Mouse (Mus musculus) kidney, postnatal 0 days (tissue): Measurements from ENCODE around the gene Tgfa. TPM values are rescaled to one million over a fixed set of nuclear protein-coding genes. Genes with fewer than 3 reads are reported as not detected.

Source experiments
- ATAC-seq: fragments of 200-750 bp; cut with Nextera tagmentation; replicated peaks from 2 replicates; pipeline ENCODE4 v1.8.0; 2017; ENCODE audit warnings: low read depth, moderate number of reproducible peaks, moderate TSS enrichment, moderate library complexity; ENCODE audit not compliant: low FRiP score
- DNase-seq: peaks from one replicate; pipeline ENCODE4 v3.0.0-alpha.2; 2016; ENCODE audit warnings: low spot score
- H3K27ac ChIP-seq: fragments of 300-500 bp; sonication (generic); 2 replicates; pipeline ENCODE4 v1.5.1; 2014; ENCODE audit warnings: mild to moderate bottlenecking
- H3K27me3 ChIP-seq: fragments of 300-500 bp; sonication (generic); 2 replicates; pipeline ENCODE4 v1.6.1; 2014; ENCODE audit warnings: low read length, mixed read lengths; ENCODE audit not compliant: insufficient read depth
- H3K36me3 ChIP-seq: fragments of 300-500 bp; sonication (generic); 2 replicates; pipeline ENCODE4 v1.6.1; 2014; ENCODE audit warnings: low read length, mixed read lengths; ENCODE audit not compliant: insufficient read depth
- H3K4me1 ChIP-seq: fragments of 300-500 bp; sonication (generic); replicated peaks from 2 replicates; pipeline ENCODE4 v1.6.1; 2014; ENCODE audit warnings: antibody characterized with exemption, low read length, mixed read lengths; ENCODE audit not compliant: insufficient read depth
- H3K4me2 ChIP-seq: fragments of 300-500 bp; sonication (generic); 2 replicates; pipeline ENCODE4 v1.6.1; 2014; ENCODE audit warnings: mild to moderate bottlenecking, low read length, moderate library complexity, mixed read lengths
- H3K4me3 ChIP-seq: fragments of 300-500 bp; sonication (generic); replicated peaks from 2 replicates; pipeline ENCODE4 v1.5.1; 2014; ENCODE audit warnings: low read depth, low read length
- H3K9ac ChIP-seq: fragments of 300-500 bp; sonication (generic); 2 replicates; pipeline ENCODE4 v1.6.1; 2014; ENCODE audit warnings: low read depth, low read length
- H3K9me3 ChIP-seq: fragments of 300-500 bp; sonication (generic); replicated peaks from 2 replicates; pipeline ENCODE4 v1.6.1; 2016; ENCODE audit warnings: low read length, inconsistent platforms, mixed read lengths
- CTCF ChIP-seq: IDR thresholded peaks from 2 replicates; pipeline ENCODE4 v1.5.1; 2016; ENCODE audit warnings: antibody characterized with exemption, low read depth, mild to moderate bottlenecking, moderate library complexity
- WGBS: fragments of 180-500 bp; shearing (Covaris S2); extraction: QIAGEN DNeasy Blood & Tissue Kit; methylation state at CpG from one replicate; pipeline ENCODE4 v1.1.7; 2014; 5-methylcytosine and 5-hydroxymethylcytosine counted together
- polyA plus RNA-seq: library from polyadenylated mRNA; unstranded; fragments of >200 nt; fragmentation: Nextera tagmentation; extraction: Ambion mirVana; gene quantifications from 2 replicates; pipeline ENCODE4 v1.2.1, GENCODE M21; 2015

The Tgfa gene
- polyA plus RNA-seq, 1 experiment from 2014 or later, result 6.1 TPM

DNA sequence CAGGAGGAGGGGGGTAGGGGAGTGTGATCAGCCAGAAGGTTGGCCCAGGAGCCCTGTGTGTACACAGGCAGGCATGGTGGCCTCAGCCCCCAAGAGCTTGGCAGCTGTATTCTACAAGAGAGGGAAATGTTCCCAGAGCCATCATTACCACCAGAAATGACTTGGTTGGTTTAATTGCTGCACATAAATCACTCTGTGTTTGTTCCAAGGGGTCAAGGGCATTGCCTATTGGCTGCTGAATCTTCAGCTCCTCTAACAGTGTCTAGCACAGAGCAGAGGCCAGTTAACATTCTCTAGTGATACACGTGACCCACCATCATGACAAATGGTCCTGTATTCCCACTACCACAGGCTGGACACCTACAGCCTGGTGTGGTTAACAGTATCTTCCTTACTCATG lies 119.0 kb downstream of the Tgfa start:
- 48% methylated on average over 1 of the region's 1 CpGs for WGBS
- no peak for ATAC-seq
- DNase-seq, result peak; percentile 34
- no peaks in the 10 kb centered on the region for H3K27me3 ChIP-seq
- no peaks in the 10 kb centered on the region for H3K36me3 ChIP-seq
- no peak overlapping the region for H3K9ac ChIP-seq
- no peaks in the 10 kb centered on the region for H3K4me1 ChIP-seq
- H3K9me3 ChIP-seq, result no peaks in the 10 kb centered on the region
- H3K4me2 ChIP-seq, result no peak overlapping the region
- H3K27ac ChIP-seq, result no peak overlapping the region
- no peak for TF ChIP-seq CTCF
- H3K4me3 ChIP-seq, result no peak overlapping the region

GRCm38 (mm10) chr6:86317066-86317465 lies 122.0 kb downstream of the Tgfa start:
- no peaks in the 10 kb centered on the region for H3K9me3 ChIP-seq
- H3K36me3 ChIP-seq, result no peaks in the 10 kb centered on the region
- no peak overlapping the region for H3K9ac ChIP-seq
- H3K27ac ChIP-seq, result no peak overlapping the region
- H3K4me1 ChIP-seq, result no peaks in the 10 kb centered on the region
- no peak overlapping the region for H3K4me3 ChIP-seq
- no peaks in the 10 kb centered on the region for H3K27me3 ChIP-seq
- ATAC-seq (no peak), DNase-seq (no peak)
- H3K4me2 ChIP-seq, result no peak overlapping the region
- 46% methylated on average over 1 of the region's 1 CpGs for WGBS
- TF ChIP-seq CTCF, result no peak

DNA sequence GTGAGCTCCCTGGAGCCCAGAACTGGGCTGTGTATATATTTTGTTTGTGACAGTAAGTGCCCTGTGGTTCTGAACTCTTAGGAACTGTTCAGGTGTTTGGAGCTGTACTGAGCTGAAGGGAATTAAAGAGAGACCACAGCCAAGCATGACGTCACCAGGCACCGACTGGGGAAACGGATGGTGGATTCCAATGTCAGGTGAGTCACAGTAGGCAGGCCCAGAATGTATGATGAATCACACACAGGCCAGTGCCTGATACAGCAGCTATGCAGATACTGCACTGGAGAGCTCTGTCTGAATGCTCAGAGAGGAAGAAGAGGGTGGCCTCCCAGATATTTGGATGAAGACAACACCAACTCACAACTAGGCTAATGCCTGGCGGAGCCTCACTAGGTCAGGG lies 123.8 kb downstream of the Tgfa start:
- DNase-seq (peak; percentile 11), ATAC-seq (no peak)
- H3K9ac ChIP-seq, result no peak overlapping the region
- no peak overlapping the region for H3K27ac ChIP-seq
- no peaks in the 10 kb centered on the region for H3K9me3 ChIP-seq
- no peaks in the 10 kb centered on the region for H3K27me3 ChIP-seq
- TF ChIP-seq CTCF, result no peak
- H3K36me3 ChIP-seq, result no peaks in the 10 kb centered on the region
- no peak overlapping the region for H3K4me2 ChIP-seq
- H3K4me1 ChIP-seq, result no peaks in the 10 kb centered on the region
- H3K4me3 ChIP-seq, result no peak overlapping the region
- WGBS, result 55% methylated on average over 4 of the region's 4 CpGs

DNA sequence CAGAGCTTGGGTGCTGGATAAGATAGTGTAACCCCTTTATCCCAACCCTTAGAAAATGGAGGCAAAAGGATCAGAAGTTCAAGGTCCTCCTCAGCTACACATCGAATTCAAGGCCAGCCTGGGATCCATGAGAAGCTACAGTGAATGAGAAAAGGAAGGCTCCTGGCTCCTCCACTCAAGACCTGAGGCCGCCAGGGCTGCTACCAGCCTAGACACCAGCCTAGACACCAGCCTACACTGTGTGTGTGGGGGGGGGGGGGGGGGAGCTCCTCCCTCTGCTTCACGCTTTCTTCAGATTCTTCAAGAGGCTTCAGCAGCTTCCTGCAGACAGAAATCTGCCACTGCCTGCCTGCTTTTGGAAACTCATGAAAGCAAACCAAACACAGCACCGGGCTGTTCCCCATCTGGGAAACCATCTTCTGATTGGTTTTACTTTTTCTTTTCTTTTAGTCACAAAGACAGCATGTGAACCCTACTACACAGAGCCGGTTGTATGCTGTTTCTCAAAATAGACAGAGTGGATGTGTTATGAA lies 127.1 kb downstream of the Tgfa start:
- 84% methylated on average over 5 of the region's 5 CpGs for WGBS
- Histone ChIP-seq H3K27ac (no peak overlapping the region), H3K36me3 (no peaks in the 10 kb centered on the region), H3K9me3 (no peaks in the 10 kb centered on the region), H3K4me3 (no peak overlapping the region), H3K27me3 (no peaks in the 10 kb centered on the region), H3K4me1 (no peaks in the 10 kb centered on the region), H3K4me2 (no peak overlapping the region), H3K9ac (no peak overlapping the region)
- TF ChIP-seq CTCF, result no peak
- DNase-seq (no peak), ATAC-seq (no peak)

DNA sequence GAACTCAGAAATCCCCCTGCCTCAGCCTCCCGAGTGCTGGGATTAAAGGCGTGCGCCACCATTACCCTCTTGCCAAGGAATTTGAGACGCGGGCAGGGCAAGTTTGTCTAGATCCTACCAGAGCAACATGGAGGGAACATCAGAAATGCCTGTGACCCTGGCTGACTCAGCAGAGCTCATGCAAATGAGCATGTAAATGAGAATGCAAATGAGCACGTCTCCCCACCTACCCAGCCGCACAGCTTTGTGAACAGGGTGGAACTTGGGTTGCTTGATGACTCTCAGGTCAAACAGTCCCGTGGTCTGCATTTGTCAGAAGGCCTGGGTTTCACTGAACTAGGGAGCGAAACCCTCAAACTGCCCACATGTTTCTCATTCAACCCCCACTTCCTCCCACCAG lies 128.0 kb downstream of the Tgfa start:
- TF ChIP-seq CTCF, result no peak
- no peak for DNase-seq
- Histone ChIP-seq H3K36me3 (no peaks in the 10 kb centered on the region), H3K4me1 (no peaks in the 10 kb centered on the region), H3K9ac (no peak overlapping the region), H3K27ac (no peak overlapping the region), H3K27me3 (no peaks in the 10 kb centered on the region), H3K4me3 (no peak overlapping the region), H3K9me3 (no peaks in the 10 kb centered on the region), H3K4me2 (no peak overlapping the region)
- ATAC-seq, result no peak
- 92% methylated on average over 9 of the region's 9 CpGs for WGBS

DNA sequence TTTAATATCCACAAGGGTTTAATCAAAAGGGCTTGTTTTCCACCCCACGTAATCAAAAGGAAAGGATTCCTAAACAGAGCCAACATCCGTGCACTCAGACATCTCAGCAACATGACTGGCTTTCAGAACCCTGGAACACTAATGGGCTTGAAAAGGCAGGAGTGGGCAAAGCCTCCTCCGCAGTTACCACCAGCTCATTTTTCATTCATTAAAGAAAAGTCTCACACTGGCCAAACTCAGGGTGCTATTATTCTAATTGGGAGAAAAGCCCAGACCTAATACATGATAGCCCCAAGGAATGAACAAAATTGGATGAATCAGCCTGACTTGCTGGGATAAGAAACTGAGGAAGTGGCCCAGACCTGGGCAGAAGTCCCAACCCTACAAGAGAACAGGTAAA lies 129.4 kb downstream of the Tgfa start:
- no peak for ATAC-seq
- no peak for TF ChIP-seq CTCF
- WGBS, result 76% methylated on average over 3 of the region's 3 CpGs
- Histone ChIP-seq H3K36me3 (no peaks in the 10 kb centered on the region), H3K27ac (no peak overlapping the region), H3K4me1 (no peaks in the 10 kb centered on the region), H3K4me2 (no peak overlapping the region), H3K27me3 (no peaks in the 10 kb centered on the region), H3K9me3 (no peaks in the 10 kb centered on the region), H3K4me3 (no peak overlapping the region), H3K9ac (no peak overlapping the region)
- no peak for DNase-seq

Other genes with a start within 250 kb of the Tgfa start
- gene Dusp11, start 233.6 kb upstream of the Tgfa start, polyA plus RNA-seq, result 33.5 and 38.7 TPM in 2 replicates
- not detected in 2 replicates for gene Figla, start 179.1 kb upstream of the Tgfa start, polyA plus RNA-seq
- gene Add2, start 166.5 kb upstream of the Tgfa start, polyA plus RNA-seq, result 1.8 and 2.6 TPM in 2 replicates
- 100 and 110 TPM in 2 replicates for gene Fam136a, start 170.4 kb downstream of the Tgfa start, polyA plus RNA-seq
- gene Snrpg, start 176.1 kb downstream of the Tgfa start, polyA plus RNA-seq, result 490 and 543 TPM in 2 replicates
- gene Pcyox1, start 201.9 kb downstream of the Tgfa start, polyA plus RNA-seq, result 110 and 111 TPM in 2 replicates
- 119 and 122 TPM in 2 replicates for gene Tia1, start 209.0 kb downstream of the Tgfa start, polyA plus RNA-seq
- not detected in 2 replicates for gene Gm44790, start 231.4 kb downstream of the Tgfa start, polyA plus RNA-seq
- 22.5 and 23.1 TPM in 2 replicates for gene C87436, start 243.2 kb downstream of the Tgfa start, polyA plus RNA-seq